Mouse (Mus musculus): ENCODE data around the gene Gm21874.
"Not testable (repeated sequence)": the region's sequence is repeated elsewhere in the genome, so short reads cannot be mapped to it uniquely, and the experiment has no call there.

Gm21874 gene

DNA sequence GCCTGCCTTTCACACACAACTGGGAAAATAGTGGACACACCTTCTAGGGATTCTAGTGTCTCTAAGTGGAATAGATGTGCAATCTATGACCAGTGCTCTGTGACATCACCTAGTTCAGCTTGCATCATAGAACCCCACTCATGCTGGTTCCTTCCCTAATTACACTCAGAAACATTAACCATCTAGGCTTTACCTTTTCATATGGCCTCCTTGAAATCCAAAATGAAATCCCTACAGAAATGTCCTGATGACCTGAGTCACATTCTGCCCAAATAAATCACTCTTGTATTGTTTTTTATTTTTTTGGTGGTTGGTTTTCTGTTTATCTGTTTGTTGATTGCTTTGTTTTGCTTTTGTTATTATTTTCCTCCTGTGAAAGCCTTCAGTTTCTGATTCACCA lies at the start of gene Gm21874:
TSS of gene Gm21874 (minus strand) at position 101 of the 400 bp plus-strand sequence.
- not testable (repeated sequence) for DNase-seq (ENCODE audit: inconsistent age in 2 of 2, low spot score in 1 of 2)
